Mouse (Mus musculus): ENCODE data around the gene Diaph2. TPM values are rescaled to one million over a fixed set of nuclear protein-coding genes. Genes with fewer than 3 reads are reported as not detected.
A peak's percentile ranks its signal among the peaks of the same experiment; 100 is the strongest.

Gene Diaph2
- polyA plus RNA-seq, 1 experiment from 2014 or later: 5.8 TPM

DNA sequence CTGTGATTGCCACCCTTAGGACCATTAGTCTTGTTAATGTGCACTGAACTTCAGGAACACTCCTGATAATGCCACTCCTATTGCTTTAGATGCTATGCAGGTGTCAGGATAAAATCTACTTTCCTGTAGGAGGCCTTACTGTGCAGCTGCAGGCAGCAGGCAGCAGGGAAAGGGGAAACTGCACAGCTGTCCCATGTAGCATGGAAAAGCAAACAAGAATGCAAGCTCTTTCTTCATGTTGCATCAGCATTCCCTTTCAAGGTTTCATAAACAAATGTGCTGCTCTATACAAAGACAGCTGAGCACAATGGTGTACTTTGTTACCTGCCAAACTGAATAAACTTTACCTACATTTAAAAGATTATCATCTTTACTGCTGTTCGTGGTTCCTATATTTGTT is 295.0 kb downstream of the Diaph2 start:
- ATAC-seq (ENCODE audit: low FRiP score, low TSS enrichment) (no peak), DNase-seq (ENCODE audit: low spot score) (no peak)
- Histone ChIP-seq H3K36me3 (ENCODE audit: control insufficient read depth, insufficient read depth, low read length) (no peaks in the 10 kb centered on the region), H3K27ac (replicated peaks) (no peak overlapping the region), H3K9ac (ENCODE audit: low read length) (no peak overlapping the region), H3K4me3 (ENCODE audit: low read depth, low read length) (no peak overlapping the region), H3K9me3 (ENCODE audit: control insufficient read depth, low read length) (no peaks in the 10 kb centered on the region), H3K27me3 (ENCODE audit: control insufficient read depth, insufficient read depth, low read length) (no peaks in the 10 kb centered on the region), H3K4me1 (replicated peaks; ENCODE audit: control insufficient read depth, insufficient read depth) (no peaks in the 10 kb centered on the region), H3K4me2 (replicated peaks; ENCODE audit: low read depth) (no peak overlapping the region)
- 39% methylated on average over 1 of the region's 1 CpGs for WGBS
- no peak for TF ChIP-seq EP300 (optimal IDR thresholded peaks at IDR 0.05)
- TF ChIP-seq CTCF (IDR thresholded peaks at IDR 0.05; ENCODE audit: low read depth): no peak

DNA sequence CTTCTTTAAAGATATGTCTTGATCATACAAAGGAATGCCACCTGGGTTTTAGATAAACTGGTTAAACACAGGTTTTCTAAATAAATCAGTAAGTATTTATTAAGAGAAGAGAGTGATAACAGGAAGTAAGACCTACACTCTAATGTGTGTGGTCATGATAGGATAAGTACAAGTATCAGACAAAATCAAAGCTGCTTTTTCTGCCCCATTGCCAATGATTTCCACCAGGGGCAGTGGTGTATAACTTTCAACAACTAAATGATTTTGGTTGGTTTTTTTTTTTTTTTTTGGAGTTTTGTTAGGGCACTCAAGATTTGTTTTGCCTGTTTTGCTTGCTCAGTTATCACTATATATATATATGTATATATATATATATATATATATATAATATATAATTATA is 399.7 kb downstream of the Diaph2 start:
- Histone ChIP-seq H3K27ac (replicated peaks) (no peak overlapping the region), H3K4me3 (ENCODE audit: low read depth, low read length) (no peak overlapping the region), H3K4me2 (replicated peaks; ENCODE audit: low read depth) (no peak overlapping the region), H3K27me3 (ENCODE audit: control insufficient read depth, insufficient read depth, low read length) (no peaks in the 10 kb centered on the region), H3K4me1 (replicated peaks; ENCODE audit: control insufficient read depth, insufficient read depth) (no peaks in the 10 kb centered on the region), H3K36me3 (ENCODE audit: control insufficient read depth, insufficient read depth, low read length) (no peaks in the 10 kb centered on the region), H3K9ac (ENCODE audit: low read length) (no peak overlapping the region), H3K9me3 (ENCODE audit: control insufficient read depth, low read length) (no peaks in the 10 kb centered on the region)
- no peak for ATAC-seq (ENCODE audit: low FRiP score, low TSS enrichment)
- DNase-seq (ENCODE audit: low spot score): no peak
- no peak for TF ChIP-seq EP300 (optimal IDR thresholded peaks at IDR 0.05)
- peak; percentile 44 for TF ChIP-seq CTCF (IDR thresholded peaks at IDR 0.05; ENCODE audit: low read depth)

DNA sequence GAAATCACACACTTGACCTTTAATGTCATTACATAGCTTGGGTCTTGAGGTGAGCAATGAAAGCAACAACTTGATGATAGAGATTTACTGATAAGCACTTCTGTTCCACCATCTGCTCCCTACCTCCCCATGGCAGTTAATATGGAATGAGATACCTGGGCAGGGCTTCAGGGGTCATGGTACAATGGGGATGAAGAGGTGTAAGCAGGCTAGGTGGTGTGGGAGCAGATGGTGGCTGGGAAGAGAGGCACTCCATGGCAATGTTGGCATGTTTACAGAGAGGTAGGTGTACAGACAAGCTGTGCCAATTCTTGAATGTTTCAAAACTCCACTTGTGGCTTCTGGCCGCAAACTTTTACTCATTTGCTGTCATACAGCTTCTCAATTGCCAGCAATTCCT is 402.6 kb downstream of the Diaph2 start:
- Histone ChIP-seq H3K27me3 (ENCODE audit: control insufficient read depth, insufficient read depth, low read length) (no peaks in the 10 kb centered on the region), H3K4me1 (replicated peaks; ENCODE audit: control insufficient read depth, insufficient read depth) (no peaks in the 10 kb centered on the region), H3K36me3 (ENCODE audit: control insufficient read depth, insufficient read depth, low read length) (no peaks in the 10 kb centered on the region), H3K4me3 (ENCODE audit: low read depth, low read length) (no peak overlapping the region), H3K9me3 (ENCODE audit: control insufficient read depth, low read length) (no peaks in the 10 kb centered on the region), H3K4me2 (replicated peaks; ENCODE audit: low read depth) (no peak overlapping the region), H3K9ac (ENCODE audit: low read length) (no peak overlapping the region), H3K27ac (replicated peaks) (no peak overlapping the region)
- TF ChIP-seq EP300 (optimal IDR thresholded peaks at IDR 0.05) (no peak), CTCF (IDR thresholded peaks at IDR 0.05; ENCODE audit: low read depth) (no peak)
- DNase-seq (ENCODE audit: low spot score) (no peak), ATAC-seq (ENCODE audit: low FRiP score, low TSS enrichment) (no peak)
- 94% methylated on average over 1 of the region's 1 CpGs for WGBS

DNA sequence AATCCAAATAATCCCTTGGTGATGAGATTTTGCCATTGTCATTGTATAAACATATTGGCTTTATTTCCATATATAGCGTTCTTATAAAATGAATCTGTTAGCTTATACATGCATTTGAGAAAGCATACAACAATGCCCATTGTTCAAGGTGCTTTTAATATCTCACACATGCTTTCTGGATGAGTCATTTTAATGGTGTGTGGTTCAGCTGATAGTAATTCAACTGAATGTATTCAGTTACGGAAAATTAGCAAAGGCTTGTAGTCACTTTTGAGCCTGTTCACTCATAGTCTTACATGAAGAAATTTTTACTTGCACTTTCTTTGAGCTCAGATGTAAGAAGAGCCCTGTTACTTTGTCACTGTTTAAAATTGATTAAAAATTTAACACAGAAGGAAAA is 423.6 kb downstream of the Diaph2 start:
- WGBS: 67% methylated on average over 2 of the region's 2 CpGs
- Histone ChIP-seq H3K36me3 (ENCODE audit: control insufficient read depth, insufficient read depth, low read length) (no peaks in the 10 kb centered on the region), H3K9ac (ENCODE audit: low read length) (no peak overlapping the region), H3K9me3 (ENCODE audit: control insufficient read depth, low read length) (no peaks in the 10 kb centered on the region), H3K27me3 (ENCODE audit: control insufficient read depth, insufficient read depth, low read length) (no peaks in the 10 kb centered on the region), H3K4me2 (replicated peaks; ENCODE audit: low read depth) (no peak overlapping the region), H3K4me1 (replicated peaks; ENCODE audit: control insufficient read depth, insufficient read depth) (no peaks in the 10 kb centered on the region), H3K4me3 (ENCODE audit: low read depth, low read length) (no peak overlapping the region), H3K27ac (replicated peaks) (no peak overlapping the region)
- no peak for ATAC-seq (ENCODE audit: low FRiP score, low TSS enrichment)
- TF ChIP-seq EP300 (optimal IDR thresholded peaks at IDR 0.05) (no peak), CTCF (IDR thresholded peaks at IDR 0.05; ENCODE audit: low read depth) (no peak)
- no peak for DNase-seq (ENCODE audit: low spot score)

DNA sequence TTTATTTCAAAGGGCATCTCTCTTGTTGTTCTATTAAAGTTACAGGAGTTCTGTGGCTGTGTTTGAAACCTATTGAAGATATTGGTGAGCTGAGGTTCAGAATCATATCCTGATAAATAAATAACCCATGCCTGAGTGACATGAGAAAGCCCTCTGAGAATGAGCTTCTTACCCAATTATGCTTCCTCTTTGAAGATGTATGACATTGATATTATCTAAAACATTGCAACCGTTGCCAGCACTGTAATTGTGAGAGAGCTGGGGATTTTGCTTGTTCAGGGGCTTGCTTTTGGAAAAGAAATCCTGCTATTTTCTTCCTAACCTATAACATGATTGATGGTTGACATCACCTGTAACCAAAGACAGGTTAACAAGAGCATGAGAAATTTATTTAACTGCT is 438.3 kb downstream of the Diaph2 start:
- no peak for TF ChIP-seq EP300 (optimal IDR thresholded peaks at IDR 0.05)
- no peak for TF ChIP-seq CTCF (IDR thresholded peaks at IDR 0.05; ENCODE audit: low read depth)
- H3K27me3 ChIP-seq (ENCODE audit: control insufficient read depth, insufficient read depth, low read length): no peaks in the 10 kb centered on the region
- H3K4me1 ChIP-seq (replicated peaks; ENCODE audit: control insufficient read depth, insufficient read depth): no peaks in the 10 kb centered on the region
- H3K27ac ChIP-seq (replicated peaks): no peak overlapping the region
- ATAC-seq (ENCODE audit: low FRiP score, low TSS enrichment): no peak
- H3K4me2 ChIP-seq (replicated peaks; ENCODE audit: low read depth): no peak overlapping the region
- H3K9ac ChIP-seq (ENCODE audit: low read length): no peak overlapping the region
- H3K9me3 ChIP-seq (ENCODE audit: control insufficient read depth, low read length): no peaks in the 10 kb centered on the region
- no peak for DNase-seq (ENCODE audit: low spot score)
- 43% methylated on average over 1 of the region's 1 CpGs for WGBS
- no peaks in the 10 kb centered on the region for H3K36me3 ChIP-seq (ENCODE audit: control insufficient read depth, insufficient read depth, low read length)
- no peak overlapping the region for H3K4me3 ChIP-seq (ENCODE audit: low read depth, low read length)

DNA sequence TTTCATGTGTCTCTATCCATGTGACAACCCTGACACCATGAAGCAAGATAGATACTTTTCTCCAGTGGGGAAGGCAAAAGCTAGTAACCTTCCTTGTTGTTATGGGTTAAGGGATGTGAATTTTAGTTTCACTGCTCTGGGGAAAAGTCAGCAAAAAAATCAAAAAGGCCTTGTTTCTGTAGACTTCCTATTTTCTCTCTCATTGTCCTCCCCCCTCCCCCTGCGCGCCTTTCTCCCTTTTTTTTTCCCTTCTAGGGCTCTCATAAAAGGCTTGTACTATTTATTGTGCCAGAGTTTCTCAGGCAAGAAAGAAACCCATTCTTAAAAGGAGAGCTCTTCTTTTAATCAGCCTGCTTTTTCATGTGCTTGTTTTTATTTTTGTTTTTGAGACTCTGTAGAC is 438.9 kb downstream of the Diaph2 start:
- Histone ChIP-seq H3K4me2 (replicated peaks; ENCODE audit: low read depth) (no peak overlapping the region), H3K9ac (ENCODE audit: low read length) (no peak overlapping the region), H3K27me3 (ENCODE audit: control insufficient read depth, insufficient read depth, low read length) (no peaks in the 10 kb centered on the region), H3K9me3 (ENCODE audit: control insufficient read depth, low read length) (no peaks in the 10 kb centered on the region), H3K27ac (replicated peaks) (no peak overlapping the region), H3K36me3 (ENCODE audit: control insufficient read depth, insufficient read depth, low read length) (no peaks in the 10 kb centered on the region), H3K4me3 (ENCODE audit: low read depth, low read length) (no peak overlapping the region), H3K4me1 (replicated peaks; ENCODE audit: control insufficient read depth, insufficient read depth) (no peaks in the 10 kb centered on the region)
- no peak for ATAC-seq (ENCODE audit: low FRiP score, low TSS enrichment)
- 85% methylated on average over 2 of the region's 2 CpGs for WGBS
- TF ChIP-seq EP300 (optimal IDR thresholded peaks at IDR 0.05): no peak
- TF ChIP-seq CTCF (IDR thresholded peaks at IDR 0.05; ENCODE audit: low read depth): no peak
- no peak for DNase-seq (ENCODE audit: low spot score)
